Mouse (Mus musculus) liver, embryonic 14.5 days (tissue): ENCODE data around the gene Hoxd9.

Source experiments
- CTCF ChIP-seq: IDR thresholded peaks from 2 replicates; pipeline ENCODE4 v1.5.1; 2016; ENCODE audit warnings: antibody characterized with exemption, low read depth, control low read depth
- EP300 ChIP-seq: IDR thresholded peaks from 2 replicates; pipeline ENCODE4 v1.6.1; 2016; ENCODE audit warnings: antibody characterized with exemption, low read depth

DNA sequence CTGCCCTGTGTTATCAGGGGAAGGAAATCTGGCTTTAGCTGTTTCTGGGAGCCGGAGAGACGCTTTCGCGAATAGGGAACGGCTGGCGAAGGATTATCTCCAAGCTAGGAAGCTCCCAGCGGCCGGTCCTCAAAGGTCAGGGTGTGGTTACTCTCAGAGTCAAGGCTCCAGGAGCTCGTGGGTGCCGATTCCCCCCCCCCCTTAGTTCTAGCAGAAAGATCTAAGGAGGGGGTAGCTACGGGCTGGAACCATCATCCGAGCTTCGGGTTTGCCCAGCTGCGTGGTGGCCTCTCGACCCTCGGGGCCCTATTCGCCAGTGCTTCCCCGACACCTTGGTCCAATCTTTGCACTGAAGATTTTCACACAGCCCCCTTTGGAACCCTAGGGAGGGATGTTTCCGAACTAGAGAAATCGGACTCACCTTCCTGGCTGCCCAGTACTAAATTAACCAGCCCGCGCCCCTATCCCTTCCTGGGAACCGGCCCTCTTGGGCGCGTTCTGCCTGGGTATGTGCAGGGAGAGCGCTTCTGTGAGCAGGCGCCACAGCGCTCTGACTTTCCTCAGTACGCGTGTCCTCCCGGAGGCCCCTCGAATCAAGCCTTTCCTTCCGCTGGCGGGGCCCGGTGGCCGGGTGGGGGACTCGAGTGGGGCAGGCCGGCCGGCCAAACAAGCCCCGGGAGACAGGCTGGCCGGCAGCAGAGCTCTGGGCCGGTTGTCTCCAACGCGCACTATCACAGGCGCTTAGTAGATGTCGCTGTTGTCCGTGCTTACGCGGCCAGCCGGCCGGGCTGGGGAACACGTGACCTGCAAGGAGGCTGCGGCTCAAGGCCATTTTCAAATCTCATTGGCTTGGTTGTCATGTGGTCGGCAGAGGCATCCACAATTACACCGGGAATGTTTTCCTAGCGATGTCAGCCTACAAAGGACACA, 6.2 kb upstream of the Hoxd9 start, which contains the start of gene Hoxd10:
- no peak for TF ChIP-seq EP300
- no peak for TF ChIP-seq CTCF
